Mouse (Mus musculus) CD4-positive helper T cell, adult 2 months (primary cell): ENCODE results near the gene Phlda3.

Experiments used
- DNase-seq: peaks from one replicate; pipeline ENCODE4 v3.0.0-alpha.2; 2012; ENCODE audit warnings: low read depth, missing footprints, low spot score

Gene Phlda3

GRCm38 (mm10) chr1:135759685-135760084 lies 6.2 kb upstream of the Phlda3 start:
- no peak for DNase-seq

GRCm38 (mm10) chr1:135760216-135760615 lies 5.7 kb upstream of the Phlda3 start:
- DNase-seq, result no peak

- DNase-seq, result no peak
These were observed 4.2 kb upstream of the Phlda3 start for GRCm38 (mm10) chr1:135761728-135762127.

- no peak for DNase-seq
These were observed 2.3 kb upstream of the Phlda3 start for GRCm38 (mm10) chr1:135763503-135764205.

- DNase-seq, result no peak
These were observed 1.8 kb upstream of the Phlda3 start for GRCm38 (mm10) chr1:135764206-135764528.

GRCm38 (mm10) chr1:135766592-135767306 lies 830 bp downstream of the Phlda3 start:
- no peak for DNase-seq

GRCm38 (mm10) chr1:135767324-135767890 lies 1.5 kb downstream of the Phlda3 start:
- DNase-seq, result no peak

- no peak for DNase-seq
These were observed 2.5 kb downstream of the Phlda3 start for GRCm38 (mm10) chr1:135768400-135768799.

GRCm38 (mm10) chr1:135770237-135770636 lies 4.3 kb downstream of the Phlda3 start:
- DNase-seq, result no peak

GRCm38 (mm10) chr1:135770896-135771572 lies 5.1 kb downstream of the Phlda3 start:
- DNase-seq, result no peak

GRCm38 (mm10) chr1:135771573-135771970 lies 5.7 kb downstream of the Phlda3 start:
- DNase-seq, result no peak

GRCm38 (mm10) chr1:135776596-135776995 lies 10.7 kb downstream of the Phlda3 start:
- no peak for DNase-seq

GRCm38 (mm10) chr1:135777046-135777445 lies 11.1 kb downstream of the Phlda3 start:
- no peak for DNase-seq

GRCm38 (mm10) chr1:135778780-135779535 lies 13.0 kb downstream of the Phlda3 start, which contains the start of gene Tnni1:
TSS of gene Tnni1 (plus strand) at chr1:135779434.
- DNase-seq, result no peak

GRCm38 (mm10) chr1:135780649-135781048 lies 14.7 kb downstream of the Phlda3 start:
- DNase-seq, result no peak

- DNase-seq, result peak; percentile 55
These were observed 15.3 kb downstream of the Phlda3 start for GRCm38 (mm10) chr1:135781220-135781619.

- no peak for DNase-seq
These were observed 16.9 kb downstream of the Phlda3 start for GRCm38 (mm10) chr1:135782816-135783215.

- DNase-seq, result peak; percentile 77
These were observed 21.9 kb downstream of the Phlda3 start for GRCm38 (mm10) chr1:135787799-135788198.

GRCm38 (mm10) chr1:135788708-135789107 lies 22.8 kb downstream of the Phlda3 start:
- peak; percentile 54 for DNase-seq

- peak; percentile 74 for DNase-seq
These were observed 23.9 kb downstream of the Phlda3 start for GRCm38 (mm10) chr1:135789815-135790214.

GRCm38 (mm10) chr1:135792143-135792939 lies 26.4 kb downstream of the Phlda3 start:
- DNase-seq, result no peak
